Mouse (Mus musculus) 3134 (cell line): Measurements from ENCODE around the gene Atp6v1f.

Experiments
- DNase-seq: peaks from one replicate; pipeline ENCODE4 v3.0.0-alpha.2; 2011; ENCODE audit warnings: low spot score; ENCODE audit not compliant: insufficient read length; ENCODE audit errors: extremely low read depth

Gene Atp6v1f

DNA sequence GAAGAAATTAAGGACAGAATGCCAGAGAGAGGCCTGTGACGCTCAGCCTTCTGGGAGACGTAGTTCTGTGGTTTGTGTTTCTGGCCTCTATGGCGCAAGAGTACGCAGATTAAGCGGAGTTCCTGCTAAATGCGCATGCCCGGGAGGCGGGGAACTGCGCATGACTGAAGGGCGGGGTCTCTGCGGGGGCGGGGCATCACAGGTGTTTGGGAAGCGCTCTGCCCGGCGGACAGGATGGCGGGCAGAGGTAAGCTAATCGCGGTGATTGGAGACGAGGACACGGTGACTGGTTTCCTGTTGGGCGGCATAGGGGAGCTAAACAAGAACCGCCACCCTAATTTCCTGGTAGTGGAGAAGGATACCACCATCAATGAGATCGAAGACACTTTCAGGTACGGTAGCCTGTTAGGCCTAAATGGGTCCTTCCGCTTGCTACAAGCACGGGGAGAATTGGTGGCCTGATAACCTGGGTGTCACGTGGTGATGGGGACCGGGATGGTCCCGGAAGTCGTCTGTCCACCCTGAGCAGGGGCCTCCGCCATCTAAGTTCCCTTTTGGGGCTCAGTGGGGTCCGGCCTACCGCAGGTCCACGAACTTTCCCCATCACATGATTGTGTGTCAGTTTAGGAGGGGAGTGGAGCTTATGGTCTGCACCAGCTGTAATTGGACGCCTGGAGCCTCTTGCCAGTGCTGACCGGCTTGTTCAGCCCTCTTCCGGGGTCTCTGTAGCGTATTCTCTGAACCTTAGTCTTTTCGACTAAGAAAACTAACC is at the start of gene Atp6v1f:
Gene Atp6v1f (plus strand): TSS at position 136 of the 772 bp plus-strand sequence.
- DNase-seq = peak; percentile 91

GRCm38 (mm10) chr6:29420596-29420995 is 46.9 kb upstream of the Atp6v1f start:
- DNase-seq = no peak

GRCm38 (mm10) chr6:29425118-29425517 is 42.4 kb upstream of the Atp6v1f start:
- no peak for DNase-seq

DNA sequence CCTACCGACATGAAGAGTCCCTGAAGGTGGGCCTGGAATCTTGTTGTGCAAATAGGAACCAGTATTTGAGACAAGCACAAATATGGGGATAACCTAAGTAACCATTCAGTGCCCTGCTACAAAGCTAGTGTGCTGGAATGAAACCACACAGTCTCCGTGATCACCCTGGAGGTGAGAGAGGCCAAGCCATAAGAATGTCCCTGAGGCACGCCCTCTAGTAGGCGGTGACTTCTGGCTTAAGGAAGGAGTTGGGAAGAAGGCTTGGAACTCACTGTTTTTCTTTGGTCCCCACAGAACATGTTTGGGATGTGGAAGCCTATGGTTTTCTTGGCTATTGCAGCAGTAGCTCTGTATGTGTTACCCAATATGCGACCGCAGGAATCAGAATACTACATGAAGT is 41.2 kb upstream of the Atp6v1f start:
- DNase-seq = no peak

DNA sequence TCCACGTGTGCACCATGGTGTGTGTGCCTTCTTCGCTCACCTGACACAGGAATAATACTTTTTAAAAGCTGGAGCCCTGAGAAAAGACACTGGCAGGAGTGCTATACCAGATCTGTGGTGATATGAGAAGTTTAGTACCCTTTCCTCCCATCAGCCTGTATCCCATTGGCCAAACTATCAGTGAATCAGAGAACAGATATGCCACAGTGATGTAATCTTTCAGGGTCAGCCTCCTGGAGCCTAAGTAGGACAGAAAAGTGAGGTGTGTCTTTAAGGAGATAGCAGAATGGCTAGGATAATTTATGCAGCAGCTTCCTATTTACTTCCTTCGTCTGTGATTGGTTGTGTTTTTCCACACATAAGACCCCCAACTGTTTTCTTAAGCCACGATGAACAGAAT is 39.3 kb upstream of the Atp6v1f start:
- no peak for DNase-seq

GRCm38 (mm10) chr6:29430681-29431420 is 36.7 kb upstream of the Atp6v1f start:
- DNase-seq = peak; percentile 81

DNA sequence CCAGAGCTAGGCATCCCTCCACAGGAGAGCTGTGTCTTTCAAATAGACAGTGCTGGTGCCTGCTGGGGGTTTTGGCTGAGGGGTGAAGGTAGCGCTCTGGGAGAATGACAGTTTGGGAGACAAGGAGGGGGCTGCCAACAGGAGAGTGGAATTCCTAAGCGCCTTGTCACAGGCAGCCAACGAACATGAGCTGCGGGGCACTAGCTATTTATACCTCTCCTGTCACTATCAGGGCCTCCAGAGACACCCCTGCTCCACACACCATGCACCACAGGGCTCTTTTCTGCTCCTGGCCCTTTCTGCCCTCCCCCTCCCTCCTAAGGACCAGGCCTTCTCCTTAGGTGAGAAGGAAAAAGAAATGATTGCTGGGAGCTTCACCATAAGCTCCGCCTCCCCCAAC is 36.0 kb upstream of the Atp6v1f start:
- peak; percentile 60 for DNase-seq

DNA sequence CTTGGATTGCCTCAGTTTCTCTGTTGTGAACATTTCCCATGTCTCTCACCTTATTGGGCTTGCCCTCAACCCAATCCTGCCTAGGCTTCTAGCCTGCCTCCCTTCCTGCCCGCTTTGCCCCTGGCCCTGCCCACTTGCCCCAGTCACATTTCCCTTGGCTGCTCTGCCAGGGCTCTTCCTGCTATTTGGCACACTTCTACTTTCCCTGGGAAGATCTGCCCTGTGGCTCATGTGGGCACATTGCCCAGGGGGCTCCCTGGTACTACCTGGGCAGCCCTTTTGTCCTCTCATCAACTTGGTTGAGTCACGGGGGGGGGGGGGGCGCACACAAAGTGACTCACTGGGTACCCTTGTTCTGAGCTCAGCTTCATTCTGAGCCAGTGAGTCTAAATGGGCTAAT is 35.4 kb upstream of the Atp6v1f start:
- DNase-seq = peak; percentile 73

DNA sequence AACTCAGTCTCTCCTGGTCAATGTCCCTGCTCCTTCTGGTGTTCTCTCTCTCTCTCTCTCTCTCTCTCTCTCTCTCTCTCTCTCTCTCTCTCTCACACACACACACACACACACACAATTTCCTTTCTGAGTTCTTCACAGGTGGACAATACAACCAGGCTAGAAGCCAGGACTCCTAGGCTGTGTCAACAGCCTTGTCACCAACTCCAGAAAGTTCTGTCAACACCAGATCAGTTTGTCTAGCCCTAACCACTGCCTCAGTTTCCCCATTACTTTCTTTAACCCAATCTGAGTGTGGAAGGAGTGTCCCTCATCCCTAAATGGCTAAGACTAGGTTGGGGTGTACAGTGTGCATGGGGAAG is 34.9 kb upstream of the Atp6v1f start:
- peak; percentile 51 for DNase-seq

- peak; percentile 64 for DNase-seq
Observed at GRCm38 (mm10) chr6:29433038-29433803, 34.3 kb upstream of the Atp6v1f start, which contains the start of gene Flnc. Gene Flnc (plus strand): TSS chr6:29433256.

GRCm38 (mm10) chr6:29433804-29434795 is 33.4 kb upstream of the Atp6v1f start:
- peak; percentile 65 for DNase-seq

DNA sequence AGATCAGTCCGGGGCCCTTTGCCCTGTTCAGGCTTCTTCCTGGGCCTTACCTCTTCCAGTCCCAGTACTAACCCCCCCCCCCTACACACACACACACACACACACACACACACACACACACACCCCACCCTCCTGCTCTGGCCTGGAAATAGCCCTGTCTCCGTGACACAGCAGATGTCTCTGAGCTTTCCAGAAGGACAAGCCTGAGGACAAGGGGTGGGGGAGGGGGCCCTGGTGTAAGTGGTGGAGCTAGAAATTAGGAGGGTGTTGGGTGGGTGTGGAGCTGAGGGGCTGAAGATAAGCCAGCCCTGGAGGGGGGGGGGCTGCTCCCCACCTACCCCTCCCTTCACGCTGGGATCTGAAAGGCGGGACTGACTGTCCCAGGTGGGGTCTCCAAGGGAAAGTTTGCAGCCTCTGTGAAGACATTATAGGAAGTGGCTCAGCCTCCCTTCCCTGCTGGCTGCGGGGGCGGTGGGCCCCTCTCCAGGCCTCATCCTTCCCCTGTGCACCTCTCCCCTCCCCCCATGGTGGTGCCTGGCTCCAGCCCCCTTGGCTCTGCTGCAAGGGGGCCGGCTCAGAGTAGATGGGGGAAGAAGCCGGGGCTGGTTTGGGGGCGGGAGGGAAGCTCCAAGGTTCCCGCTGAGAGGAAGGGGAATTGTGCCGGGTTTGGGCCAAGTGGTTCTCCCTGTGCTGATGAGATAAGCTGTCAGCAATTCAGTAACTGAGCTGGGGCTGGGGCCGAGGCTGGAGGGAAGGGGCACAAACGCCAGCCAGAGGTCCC is 32.4 kb upstream of the Atp6v1f start:
- DNase-seq = no peak

- no peak for DNase-seq
Observed at GRCm38 (mm10) chr6:29435940-29436451, 31.5 kb upstream of the Atp6v1f start.

DNA sequence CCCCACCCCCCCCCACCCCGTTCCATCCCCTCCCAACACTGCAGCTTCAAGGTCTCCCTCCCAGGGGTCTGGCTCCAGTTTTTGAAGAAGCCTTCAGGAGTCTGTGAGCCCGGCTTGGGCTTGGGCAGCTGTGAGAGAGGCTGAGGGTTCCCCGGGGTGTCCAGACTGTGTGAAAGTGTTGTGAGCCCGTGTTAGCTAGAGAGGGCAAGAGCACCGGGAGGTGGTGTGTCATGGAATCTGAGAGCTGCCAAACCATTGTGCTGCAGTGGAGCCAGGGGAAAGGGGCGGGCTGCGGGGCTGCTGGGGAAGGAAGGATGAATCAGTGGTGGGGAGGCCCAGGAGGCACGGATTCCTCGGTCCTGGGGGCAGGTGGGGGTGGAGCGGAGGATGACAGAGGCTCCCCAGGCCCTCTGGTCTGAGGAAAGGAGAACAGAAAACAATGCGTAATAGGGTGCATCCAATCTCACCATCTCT is 31.0 kb upstream of the Atp6v1f start:
- peak; percentile 80 for DNase-seq

- no peak for DNase-seq
Observed at GRCm38 (mm10) chr6:29439251-29439650, 28.3 kb upstream of the Atp6v1f start.

DNA sequence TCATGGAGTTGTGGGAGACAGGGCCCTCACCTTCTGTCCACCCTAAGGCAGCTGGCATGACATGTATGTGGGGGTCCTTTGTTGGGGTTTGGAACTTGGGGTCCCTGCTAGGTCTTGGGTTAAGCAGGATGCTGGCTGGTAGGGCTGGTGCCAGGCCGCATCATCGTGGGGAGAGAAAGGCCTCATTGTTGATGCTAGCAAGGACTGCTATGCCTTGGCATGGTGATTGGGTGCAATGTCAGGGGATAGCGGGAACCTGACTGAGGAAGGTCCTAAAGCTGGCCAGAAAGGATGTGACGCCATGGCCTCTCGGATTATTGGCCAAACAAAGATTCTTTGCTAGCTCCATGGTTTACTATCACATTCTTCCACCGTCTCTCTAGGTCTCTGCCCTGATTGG is 27.7 kb upstream of the Atp6v1f start:
- DNase-seq = no peak

DNA sequence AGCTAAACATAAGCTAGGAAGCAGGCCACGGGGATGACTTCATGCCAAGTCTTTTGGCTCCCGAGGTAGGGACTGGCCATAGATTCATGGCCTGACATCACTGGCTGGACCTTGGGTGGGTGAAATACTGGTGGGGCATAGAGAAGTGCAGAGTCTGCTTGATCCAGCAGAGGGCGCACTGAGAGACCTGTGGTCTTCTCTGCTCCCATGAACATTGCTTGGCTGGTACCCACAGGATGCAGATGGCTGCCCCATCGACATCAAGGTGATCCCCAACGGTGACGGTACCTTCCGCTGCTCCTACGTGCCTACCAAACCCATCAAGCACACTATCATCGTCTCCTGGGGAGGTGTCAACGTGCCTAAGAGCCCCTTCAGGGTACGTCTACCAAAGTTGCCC is 22.7 kb upstream of the Atp6v1f start:
- DNase-seq = no peak

DNA sequence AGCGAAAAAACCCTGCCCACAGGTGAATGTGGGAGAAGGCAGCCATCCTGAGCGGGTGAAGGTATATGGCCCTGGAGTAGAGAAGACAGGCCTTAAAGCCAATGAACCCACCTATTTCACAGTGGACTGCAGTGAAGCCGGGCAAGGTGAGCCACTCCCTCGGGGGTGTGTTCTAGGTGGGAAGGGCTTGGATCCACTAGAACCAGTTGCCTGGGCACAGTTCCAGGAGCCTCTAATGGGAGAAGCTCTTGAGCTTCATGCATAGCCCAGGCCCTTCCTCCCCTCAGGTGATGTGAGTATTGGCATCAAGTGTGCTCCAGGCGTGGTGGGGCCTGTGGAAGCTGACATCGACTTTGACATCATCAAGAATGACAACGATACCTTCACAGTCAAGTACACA is 22.2 kb upstream of the Atp6v1f start:
- DNase-seq = no peak

DNA sequence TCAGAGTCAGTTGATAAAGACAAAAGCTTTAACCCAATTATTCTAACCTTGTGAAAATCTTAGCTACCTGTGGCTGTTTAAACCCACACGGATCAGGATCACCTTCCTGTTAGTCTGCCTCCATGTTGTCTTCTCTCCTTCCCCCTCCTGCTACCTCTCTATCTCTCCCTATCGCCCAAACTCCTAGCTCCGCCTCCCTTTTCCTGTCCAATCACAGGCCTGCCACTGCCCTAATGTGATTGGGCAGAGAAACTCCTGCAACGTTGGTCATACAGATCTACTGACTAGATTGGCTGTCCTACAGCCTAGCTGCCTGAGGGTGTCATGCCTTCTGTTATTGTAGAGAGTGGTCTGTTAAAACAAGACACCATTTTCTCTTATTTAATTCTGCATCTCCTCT is 17.7 kb upstream of the Atp6v1f start:
- no peak for DNase-seq
